Mouse (Mus musculus): ENCODE data around the gene Rho.

Rho gene

DNA sequence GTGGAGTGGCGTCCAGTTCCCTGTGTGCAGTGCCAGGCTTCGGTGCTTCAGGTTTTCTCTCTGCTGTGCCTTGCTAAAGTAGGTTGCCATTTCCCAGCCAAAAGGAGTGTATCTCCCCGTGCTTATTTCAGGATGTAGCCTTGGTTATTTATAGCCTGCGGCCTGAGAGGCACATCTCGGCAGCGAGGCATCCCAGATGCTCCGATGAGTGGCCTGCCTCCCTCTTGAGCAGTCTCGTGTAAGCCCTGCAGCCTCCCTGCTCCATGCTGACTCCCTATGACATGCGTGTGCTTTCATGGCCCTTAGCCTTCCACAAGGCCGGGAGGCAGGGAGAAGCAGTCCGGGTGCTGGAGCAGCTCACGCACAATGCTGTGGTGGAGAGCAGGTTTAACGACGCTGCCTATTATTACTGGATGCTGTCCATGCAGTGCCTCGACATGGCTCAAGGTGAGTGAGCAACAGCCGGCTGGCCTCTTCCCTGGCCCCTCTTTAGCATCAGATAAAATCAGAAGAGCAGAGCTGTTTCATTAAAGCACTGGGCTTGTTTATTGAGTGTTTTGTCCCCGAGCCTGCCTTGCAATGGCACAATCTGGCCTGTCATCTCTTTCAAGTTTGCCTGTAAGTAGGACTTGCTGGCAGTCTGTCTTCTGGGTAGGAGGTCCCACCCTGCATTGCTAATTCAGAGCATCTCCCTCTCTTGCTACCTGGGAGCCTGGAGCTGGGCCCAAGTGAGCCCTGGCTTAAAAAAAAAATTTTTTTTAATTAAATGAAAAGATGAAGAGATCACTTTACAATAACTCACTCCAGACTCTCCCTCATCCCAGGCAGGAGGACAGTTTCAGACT is 15.7 kb upstream of the Rho start:
- no peak for DNase-seq (ENCODE audit: low spot score in 2 of 2)

DNA sequence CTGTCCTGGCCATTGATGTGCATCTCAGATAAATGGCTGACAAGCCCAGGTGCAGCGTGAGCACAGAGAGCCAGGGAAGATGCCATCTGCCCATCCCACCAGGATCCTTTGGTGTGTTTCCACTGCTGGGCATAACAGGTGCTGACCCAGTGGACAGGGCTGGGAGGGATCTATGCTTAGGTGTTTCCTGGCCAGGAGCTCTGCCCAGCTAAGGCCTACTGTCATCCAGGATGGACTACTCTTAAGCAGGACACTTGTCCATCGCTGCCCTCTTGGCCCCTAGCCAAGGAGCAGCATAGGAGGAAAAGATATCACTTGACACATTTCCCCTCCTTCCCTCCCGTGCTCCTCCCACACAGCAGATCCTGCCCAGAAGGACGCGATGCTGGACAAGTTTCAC is 14.9 kb upstream of the Rho start:
- no peak for DNase-seq (ENCODE audit: low spot score in 2 of 2)

DNA sequence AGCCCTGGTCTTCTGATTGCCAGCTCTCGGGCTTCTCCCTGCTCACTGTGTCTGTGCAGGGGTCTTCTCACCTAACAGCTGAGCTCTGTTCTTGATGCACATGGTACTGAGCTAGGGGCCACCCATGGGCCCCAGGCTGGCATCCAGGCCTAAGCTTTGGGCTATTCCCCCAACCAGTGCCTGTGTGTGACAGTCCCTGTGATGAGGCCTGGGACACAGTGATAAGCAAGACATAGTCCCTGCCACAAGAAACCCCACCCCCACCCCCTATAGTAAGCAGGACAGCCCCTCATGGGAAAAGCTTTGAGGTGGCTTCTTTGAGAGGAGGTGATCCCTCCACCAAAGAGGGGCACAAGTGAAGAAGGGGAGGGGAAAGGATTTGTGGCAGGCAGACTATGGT is 12.9 kb upstream of the Rho start:
- DNase-seq (ENCODE audit: low spot score in 2 of 2): no peak

DNA sequence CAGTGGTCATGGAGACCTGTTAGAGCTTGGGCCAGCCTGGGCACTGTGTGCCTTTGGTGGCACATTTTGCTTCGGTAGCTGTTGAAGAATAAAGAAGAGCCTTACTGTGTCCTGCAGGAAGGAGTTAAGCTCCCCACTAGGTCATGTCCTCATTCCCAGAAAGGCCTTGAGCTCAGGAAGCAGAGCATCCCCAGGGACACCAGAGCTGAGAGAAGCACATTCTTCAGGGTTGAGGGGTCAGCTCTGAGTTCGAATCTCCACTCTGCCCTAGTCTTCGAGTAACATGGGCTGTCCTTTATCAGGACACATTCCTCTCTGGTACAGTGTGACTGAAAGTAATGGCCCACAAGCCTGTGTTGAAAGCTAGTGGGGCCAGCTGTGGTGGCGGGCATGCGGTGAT is 11.7 kb upstream of the Rho start:
- DNase-seq (ENCODE audit: low spot score in 2 of 2): no peak

DNA sequence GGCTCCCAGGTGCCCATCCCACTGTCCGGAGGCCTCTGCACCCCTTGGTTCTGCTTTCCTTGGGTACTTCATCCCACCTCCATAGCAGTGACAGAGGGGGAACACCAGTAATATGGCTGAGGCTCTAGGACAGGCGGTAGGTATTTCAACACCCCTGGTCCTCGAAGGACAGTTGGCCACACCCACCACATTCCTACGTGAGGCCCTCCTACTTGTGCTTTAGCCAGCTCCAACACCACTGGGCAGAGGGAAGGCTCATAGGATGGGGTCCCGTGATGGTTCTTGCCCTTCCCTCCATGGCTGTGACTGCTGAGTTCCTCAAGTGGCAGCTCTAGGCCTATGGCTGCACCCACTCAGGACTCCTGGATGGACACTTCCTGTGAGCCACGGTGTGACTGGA is 6.7 kb upstream of the Rho start:
- no peak for DNase-seq (ENCODE audit: low spot score in 2 of 2)

DNA sequence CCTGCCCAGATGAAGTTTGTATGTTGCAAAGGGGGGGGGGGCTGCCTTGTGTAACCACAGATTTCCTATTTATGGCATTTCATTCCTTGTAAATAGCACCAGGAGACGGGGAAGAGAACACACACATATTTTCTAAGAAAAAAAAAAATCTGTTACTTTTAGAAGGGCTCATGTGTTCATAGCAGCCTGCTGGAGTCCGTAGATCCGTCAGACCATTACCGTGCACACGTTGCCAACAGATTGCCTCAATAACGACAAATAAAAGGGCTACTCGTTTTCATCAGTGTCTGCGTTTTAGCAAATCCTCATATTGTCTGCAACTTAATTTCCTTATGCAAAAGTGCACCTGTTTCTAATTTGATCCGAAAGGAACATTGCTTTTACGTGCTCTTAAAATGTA is 5.1 kb upstream of the Rho start:
- DNase-seq (ENCODE audit: low spot score in 2 of 2): no peak

DNA sequence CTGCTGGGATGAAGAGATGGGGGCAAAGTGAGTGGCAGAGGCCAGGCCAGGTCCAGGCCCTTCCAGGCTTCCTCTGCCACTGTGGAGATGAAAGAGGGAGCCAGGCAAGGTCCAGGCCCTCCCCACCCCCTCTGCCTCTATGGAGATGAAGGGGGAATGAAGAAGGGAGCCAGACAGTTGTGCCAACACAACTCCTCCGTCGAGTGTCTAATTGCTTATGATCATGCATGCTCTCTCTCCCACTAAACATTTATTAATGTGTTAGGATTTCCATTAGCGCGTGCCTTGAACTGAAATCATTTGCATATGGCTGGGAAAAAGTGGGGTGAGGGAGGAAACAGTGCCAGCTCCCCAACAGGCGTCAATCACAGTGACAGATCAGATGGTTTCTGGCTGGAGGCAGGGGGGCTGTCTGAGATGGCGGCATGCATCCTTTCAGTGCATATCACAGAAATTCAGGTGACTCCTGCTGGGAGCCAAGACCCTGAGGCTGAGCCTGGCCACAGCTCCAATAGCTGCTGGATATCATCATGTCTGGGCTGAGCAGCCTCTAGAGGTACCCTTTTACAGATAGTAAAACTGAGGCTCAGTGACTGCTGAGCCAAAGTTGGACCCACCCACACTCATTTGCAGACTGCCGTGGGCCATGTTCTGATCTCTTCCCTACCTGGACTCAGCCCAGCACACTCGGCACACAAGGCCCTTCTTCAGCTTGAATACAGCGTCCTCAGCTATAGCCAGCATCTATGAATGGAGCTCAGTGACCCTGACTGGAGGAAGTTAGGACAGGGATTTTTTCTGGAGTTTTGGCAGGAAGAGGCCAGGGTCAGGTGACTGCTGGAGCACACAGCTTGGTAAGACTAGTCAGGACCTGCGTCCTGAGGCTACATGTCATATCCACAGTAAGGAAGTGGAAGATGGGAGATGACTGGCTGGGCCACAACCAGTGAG is 4.0 kb upstream of the Rho start:
- DNase-seq (ENCODE audit: low spot score in 2 of 2): no peak

DNA sequence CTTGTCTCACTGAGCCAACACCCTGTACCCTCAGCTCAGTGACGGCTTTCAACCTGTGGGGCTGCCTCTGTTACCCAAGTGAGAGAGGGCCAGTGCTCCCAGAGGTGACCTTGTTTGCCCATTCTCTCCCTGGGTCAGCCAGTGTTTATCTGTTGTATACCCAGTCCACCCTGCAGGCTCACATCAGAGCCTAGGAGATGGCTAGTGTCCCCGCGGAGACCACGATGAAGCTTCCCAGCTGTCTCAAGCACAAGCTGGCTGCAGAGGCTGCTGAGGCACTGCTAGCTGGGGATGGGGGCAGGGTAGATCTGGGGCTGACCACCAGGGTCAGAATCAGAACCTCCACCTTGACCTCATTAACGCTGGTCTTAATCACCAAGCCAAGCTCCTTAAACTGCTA is 1.5 kb upstream of the Rho start:
- DNase-seq (ENCODE audit: low spot score in 2 of 2): no peak

DNA sequence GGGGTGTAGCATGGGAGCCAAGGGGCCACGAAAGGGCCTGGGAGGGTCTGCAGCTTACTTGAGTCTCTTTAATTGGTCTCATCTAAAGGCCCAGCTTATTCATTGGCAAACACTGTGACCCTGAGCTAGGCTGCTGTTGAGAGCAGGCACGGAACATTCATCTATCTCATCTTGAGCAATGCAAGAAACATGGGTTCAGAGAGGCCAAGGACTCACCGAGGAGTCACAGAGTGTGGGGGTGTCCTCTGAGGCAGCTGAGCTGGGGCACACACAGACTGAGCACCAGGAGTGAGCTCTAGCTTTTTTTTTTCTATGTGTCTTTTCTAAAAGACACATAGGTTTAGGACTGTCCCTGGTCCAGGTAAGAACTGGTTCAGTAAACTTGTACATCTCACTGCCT is 843 bp downstream of the Rho start:
- no peak for DNase-seq (ENCODE audit: low spot score in 2 of 2)

DNA sequence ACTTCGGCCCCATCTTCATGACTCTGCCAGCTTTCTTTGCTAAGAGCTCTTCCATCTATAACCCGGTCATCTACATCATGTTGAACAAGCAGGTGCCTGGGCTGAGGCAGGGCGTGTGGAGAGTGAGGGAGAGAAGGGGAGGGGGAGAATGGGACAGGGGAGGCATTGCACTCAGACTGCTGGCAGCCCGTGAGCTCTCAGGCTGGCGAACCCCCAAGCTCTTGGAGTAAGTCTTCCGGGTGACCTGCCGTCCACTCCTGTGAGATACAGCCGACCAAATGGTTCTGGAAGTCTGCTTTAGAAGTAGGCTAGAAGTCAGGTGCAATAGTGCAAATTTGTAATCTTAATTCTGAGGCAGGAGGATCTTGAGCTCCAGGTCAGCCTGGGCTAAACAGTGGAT is 4.0 kb downstream of the Rho start:
- DNase-seq (ENCODE audit: low spot score in 2 of 2): no peak

DNA sequence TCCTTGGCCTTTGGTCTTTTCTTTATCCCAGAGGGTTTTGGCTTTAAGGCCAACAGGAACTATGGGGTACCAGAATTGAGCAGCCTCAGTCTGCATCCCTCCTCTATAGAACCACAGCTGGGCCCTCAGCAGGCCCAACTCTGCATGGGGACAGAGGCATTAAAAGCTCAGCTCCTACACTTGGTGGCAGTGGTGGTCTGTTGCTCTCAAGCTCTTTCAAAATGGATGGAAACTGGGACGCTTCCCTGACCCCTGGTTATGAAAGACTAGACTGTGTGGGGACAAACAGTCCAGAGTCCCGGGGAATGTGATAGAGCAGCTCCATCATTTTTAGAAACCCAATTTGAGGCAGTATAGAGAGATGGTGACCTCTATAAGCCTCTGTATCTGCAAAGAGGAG is 6.5 kb downstream of the Rho start:
- no peak for DNase-seq (ENCODE audit: low spot score in 2 of 2)

DNA sequence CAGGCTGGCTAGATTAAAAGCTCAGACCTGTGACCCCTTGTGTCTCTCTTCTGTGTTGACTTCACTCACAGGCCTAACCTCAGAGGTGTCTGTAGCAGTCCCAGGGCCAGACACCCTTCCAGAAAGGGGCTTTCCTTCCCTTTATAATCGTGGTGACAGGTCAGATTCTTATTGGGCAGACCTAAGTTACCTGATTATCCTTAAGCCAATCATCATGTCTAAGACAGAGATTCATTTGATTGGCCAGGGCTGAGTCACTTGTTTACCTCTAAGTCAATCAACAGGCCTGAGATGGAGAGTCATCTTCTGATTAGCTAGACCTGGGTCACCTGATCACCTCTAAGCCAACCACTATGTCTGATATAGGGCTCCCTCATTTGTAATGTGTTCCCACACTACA is 7.2 kb downstream of the Rho start:
- DNase-seq (ENCODE audit: low spot score in 2 of 2): no peak

DNA sequence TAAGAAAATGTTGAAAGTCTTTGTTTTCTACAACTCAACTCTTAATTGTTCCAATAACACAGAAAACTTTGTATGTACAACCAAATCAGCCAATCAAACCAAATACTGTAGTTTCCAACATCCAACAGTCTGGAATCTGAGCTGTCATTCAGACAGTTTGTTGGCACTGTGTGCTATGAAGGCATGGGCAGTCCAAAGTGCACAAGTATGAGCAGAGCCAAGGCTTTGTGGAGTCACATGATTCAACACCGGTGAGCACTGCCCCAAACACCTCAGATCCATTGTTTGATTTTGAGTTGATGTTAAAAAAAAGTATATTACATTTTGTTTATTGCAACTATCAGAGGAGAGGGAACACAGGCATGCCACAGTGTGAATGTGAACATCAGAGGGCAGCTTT is 9.1 kb downstream of the Rho start:
- DNase-seq (ENCODE audit: low spot score in 2 of 2): no peak

DNA sequence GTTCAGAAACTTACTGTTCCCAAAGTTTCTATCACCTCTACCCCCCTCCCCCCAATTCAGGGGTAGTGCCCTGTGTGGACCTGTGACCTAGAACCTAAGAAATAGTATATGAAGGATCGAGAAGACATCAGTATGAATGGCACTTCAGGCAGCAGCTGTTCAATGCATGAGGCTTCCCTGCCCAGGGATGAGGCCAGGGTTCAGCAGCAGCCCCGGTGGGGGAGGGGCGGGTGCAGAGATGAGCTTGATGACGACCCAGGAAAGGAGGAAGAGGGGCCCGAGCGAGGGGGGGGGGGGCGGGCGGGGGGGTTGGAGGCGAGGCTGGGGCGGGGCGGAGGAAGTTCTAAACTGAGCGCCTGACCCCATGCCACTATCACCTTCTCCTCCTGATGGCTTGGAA is 9.6 kb downstream of the Rho start:
- DNase-seq (ENCODE audit: low spot score in 2 of 2): no peak

DNA sequence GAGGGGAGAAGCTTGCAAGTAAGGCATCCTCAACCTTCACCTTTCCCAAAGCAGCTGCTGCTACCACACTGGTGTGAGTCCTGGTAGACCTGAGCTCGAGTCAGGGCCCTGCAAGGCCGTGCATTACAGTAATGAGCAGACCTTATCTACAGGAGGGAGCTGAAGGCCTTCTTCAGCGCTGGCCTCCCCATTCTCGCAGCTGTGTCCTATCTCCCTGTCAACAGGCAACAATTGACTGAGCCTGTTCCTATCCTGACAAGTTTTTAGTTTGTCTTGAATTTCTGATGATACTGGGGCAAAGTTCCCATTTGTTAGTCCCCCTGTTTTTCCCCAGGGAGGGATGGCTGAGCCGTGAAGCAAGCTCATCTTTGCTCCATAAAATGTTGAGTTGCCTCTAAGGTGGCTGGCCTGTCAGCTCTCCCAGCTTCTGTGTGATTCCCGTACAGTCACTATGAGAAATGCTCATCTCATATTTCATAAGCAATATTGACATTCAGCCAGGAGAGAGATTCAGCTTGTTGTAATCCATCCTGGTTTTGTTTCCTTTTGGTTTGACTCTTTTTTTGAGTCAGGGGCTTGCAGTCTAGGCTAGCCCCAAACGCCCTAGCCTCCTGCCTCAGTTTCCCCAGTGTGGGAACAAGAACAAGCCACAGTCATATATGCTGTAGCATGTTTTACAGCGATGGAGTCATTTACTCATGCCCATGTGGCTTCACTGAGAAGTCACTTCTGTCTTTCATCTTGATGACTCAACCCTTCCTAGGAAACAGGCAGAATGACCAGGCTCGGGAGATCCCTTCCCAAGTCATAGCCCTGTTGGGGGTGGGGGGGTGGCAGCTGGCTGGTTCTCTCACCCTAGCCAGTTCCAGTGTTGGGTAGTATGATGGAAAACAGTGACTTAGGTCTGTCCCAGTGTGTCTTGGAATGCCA is 12.2 kb downstream of the Rho start:
- DNase-seq (ENCODE audit: low spot score in 2 of 2): no peak

DNA sequence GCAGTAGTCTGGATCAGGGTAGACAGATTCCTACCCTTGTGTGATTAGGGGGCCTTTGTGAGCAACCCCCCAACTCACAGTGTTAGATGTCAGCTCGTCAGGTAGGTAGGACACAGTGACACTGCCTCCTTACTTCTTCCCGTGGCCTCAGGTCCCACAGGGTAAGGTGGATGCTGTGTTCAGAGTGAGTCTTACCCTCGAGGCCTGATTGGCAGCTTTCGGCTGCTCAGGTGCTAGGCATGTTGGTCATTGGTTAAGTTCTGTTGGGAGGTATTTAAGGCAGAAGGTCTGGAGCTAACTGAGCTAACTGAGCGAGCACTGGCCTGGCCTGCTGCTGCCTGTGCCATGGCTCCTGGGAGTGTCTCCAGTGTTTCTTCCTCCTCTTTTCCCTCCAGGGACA is 13.1 kb downstream of the Rho start, which contains the start of gene H1foo:
TSS of gene H1foo (plus strand) at position 301 of the 400 bp plus-strand sequence.
- no peak for DNase-seq (ENCODE audit: low spot score in 2 of 2)

DNA sequence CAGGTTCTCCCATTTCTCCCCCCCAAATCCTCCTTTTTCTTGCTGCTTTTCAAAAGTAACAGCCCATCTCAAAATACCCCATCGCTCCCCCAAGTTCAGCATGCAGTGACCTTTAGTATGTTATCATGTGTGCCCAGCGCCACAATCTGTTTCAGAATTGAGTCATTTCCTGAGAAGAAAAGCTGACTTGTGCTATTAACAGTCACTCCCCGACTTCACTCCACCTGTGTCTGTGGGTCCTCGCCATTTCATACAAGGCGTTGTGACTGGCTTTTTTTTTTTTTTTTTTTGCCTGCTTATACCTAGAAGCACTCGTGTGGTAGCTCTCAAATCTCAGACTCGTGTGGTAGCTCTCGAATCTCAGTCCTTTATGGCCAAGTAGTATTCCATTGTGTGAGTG is 14.1 kb downstream of the Rho start:
- DNase-seq (ENCODE audit: low spot score in 2 of 2): no peak

DNA sequence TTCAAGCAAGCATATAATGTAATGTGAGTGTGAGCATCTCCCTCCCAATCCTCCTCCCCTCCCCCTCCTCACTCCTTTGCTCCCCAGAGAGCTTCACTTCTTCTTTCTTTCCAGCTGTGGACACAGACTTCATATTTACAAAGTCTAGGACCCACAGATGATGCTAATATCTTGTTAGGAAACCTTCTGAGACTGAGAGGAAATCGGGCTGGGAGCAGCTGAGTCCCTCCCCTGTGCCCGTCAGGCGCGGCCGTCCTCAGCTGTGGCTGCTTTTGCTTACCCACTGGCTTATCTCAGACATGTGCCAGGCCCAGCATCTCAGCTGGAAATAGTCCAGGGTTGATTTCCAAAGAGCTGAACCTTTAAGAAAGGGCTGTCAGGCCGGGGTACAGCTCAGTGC is 14.8 kb downstream of the Rho start:
- no peak for DNase-seq (ENCODE audit: low spot score in 2 of 2)

DNA sequence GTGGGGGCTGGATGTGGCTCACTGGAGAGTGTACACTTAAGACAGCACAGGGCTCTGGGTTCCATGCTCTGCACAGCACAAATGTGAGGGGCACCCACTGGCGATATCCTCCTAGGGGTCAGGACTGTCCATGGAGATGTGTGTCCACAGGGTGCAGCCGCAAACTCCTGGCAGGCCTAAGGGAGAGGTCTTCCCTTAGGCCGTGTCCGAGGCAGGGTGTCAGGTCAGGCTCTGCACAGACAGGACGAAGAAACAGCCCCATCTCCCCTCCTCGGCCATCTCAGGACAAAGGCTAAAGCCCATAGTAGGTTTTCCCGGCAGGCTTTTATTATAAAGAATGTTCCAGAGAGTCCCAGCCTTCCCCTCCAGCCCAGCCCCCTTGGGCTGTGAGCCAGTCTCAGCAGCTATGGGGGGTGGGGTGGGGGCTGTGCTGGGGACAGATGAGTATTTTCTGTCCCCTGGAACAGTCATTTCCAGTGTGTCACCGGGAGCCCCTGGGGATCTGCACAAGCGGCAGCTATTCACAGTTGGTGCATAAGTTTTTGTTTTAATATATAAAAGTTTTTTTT is 23.0 kb downstream of the Rho start:
- no peak for DNase-seq (ENCODE audit: low spot score in 2 of 2)

DNA sequence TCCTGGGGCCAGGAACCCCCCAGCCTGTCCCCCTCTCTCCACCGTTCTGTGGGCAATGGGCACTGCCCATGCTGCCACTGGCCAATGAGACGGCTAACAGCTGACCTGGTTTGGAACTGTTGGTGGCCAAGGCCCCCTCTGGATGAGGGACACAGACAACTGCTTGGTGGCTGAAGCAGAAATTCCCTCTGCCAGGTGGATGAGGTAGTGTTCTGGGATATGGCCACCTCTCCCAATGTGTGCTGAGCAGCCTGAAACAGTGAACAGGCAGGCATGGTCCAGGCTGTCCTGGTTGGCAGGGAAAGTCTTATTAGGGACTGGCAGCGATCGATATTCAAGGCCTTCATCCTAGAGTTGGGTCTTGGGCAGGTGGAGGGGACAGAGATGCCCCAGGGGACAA is 23.6 kb downstream of the Rho start:
- DNase-seq (ENCODE audit: low spot score in 2 of 2): no peak

DNA sequence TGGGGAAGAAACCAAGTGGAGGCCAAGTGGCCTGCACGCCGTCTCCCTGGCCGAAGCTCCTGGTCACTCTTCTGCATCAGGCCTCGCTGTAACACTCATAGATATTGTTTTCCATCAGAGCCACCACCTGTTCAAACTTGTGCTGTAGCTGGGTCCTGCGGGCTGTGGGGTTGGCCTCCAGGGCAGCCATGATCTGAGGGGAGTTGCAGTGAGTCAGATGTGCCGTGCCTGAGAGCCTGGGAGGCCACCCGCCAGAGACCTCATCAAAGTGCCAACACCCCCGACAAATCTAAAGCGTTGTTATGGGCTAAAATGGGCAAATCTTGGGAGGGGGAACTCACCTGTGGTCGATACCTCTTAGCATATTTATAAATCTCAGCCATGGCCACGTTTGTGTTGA is 24.1 kb downstream of the Rho start:
- no peak for DNase-seq (ENCODE audit: low spot score in 2 of 2)
